Mouse (Mus musculus) thymus, adult 2 months (tissue): ENCODE measurements around the gene Gk5.

Experiments
- CTCF ChIP-seq: fragments of 200-500 bp; IDR thresholded peaks from 2 replicates; pipeline ENCODE4 v1.5.1; 2012; ENCODE audit warnings: mild to moderate bottlenecking, control low read depth, low read length, moderate library complexity, borderline replicate concordance; ENCODE audit not compliant: control insufficient read depth, poor library complexity, insufficient read depth; ENCODE audit errors: extremely low read depth
- POLR2A ChIP-seq: fragments of 200-500 bp; IDR thresholded peaks from 2 replicates; pipeline ENCODE4 v1.6.1; 2012; ENCODE audit warnings: mild to moderate bottlenecking, low read length, control low read depth, moderate library complexity; ENCODE audit not compliant: control insufficient read depth, poor library complexity, insufficient read depth; ENCODE audit errors: extremely low read depth

DNA sequence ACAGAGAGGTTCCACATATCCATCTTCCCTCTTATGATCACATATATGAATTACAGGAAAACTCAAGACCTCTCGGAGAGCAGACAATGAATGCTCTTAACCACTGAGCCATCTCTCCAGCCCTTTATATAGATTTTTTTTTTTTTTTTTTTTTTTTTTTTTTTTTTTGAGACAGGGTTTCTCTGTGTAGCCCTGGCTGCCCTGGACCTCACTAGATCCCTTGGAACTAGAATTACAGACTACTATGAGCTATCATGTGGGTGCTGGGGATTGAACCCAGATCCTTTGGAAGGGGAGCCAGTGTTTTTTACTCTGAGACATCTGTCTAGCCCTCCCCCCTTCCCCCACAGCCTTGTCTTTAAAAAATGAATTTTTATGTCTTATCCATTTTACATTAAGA, 98.1 kb downstream of the Gk5 start:
- TF ChIP-seq CTCF (no peak), POLR2A (no peak)
